Mouse (Mus musculus) cerebellum, adult 2 months (tissue): Measurements from ENCODE around the gene Nsrp1. TPM values are rescaled to one million over a fixed set of nuclear protein-coding genes. Genes with fewer than 3 reads are reported as not detected.
"Not testable (repeated sequence)": the region's sequence is repeated elsewhere in the genome, so short reads cannot be mapped to it uniquely, and the experiment has no call there.

ENCODE experiments used
- DNase-seq, 2 experiments: peaks; one replicate each; pipeline ENCODE4 v3.0.0; 2021
- H3K27ac ChIP-seq: fragments of 200-500 bp; 2 replicates; pipeline ENCODE4 v1.5.1; 2012; ENCODE audit warnings: low read length, control low read depth, inconsistent platforms; ENCODE audit not compliant: insufficient read depth
- H3K27me3 ChIP-seq: fragments of 200-500 bp; 2 replicates; pipeline ENCODE4 v1.6.1; 2012; ENCODE audit warnings: inconsistent platforms, mild to moderate bottlenecking, low read length, moderate library complexity; ENCODE audit not compliant: control insufficient read depth, insufficient read depth
- H3K4me1 ChIP-seq: fragments of 200-500 bp; 2 replicates; pipeline ENCODE4 v1.6.1; 2011; ENCODE audit warnings: low read length; ENCODE audit not compliant: control insufficient read depth, insufficient read depth
- H3K4me3 ChIP-seq: fragments of 200-500 bp; replicated peaks from 2 replicates; pipeline ENCODE3; 2011; ENCODE audit warnings: mild to moderate bottlenecking, low read depth, low read length, control low read depth; ENCODE audit not compliant: insufficient read depth
- CTCF ChIP-seq: fragments of 200-500 bp; IDR thresholded peaks from 2 replicates; pipeline ENCODE4 v1.5.1; 2011; ENCODE audit warnings: low read depth, mild to moderate bottlenecking, control low read depth, low read length, moderate library complexity, borderline replicate concordance; ENCODE audit not compliant: insufficient read depth
- POLR2A ChIP-seq: fragments of 200-500 bp; IDR thresholded peaks from 2 replicates; pipeline ENCODE4 v1.6.1; 2011; ENCODE audit warnings: low read length, control low read depth, borderline replicate concordance; ENCODE audit not compliant: insufficient read depth
- WGBS: fragments of 180-500 bp; shearing (Covaris S2); methylation state at CpG from one replicate; pipeline ENCODE4 v1.1.7; 2018; 5-methylcytosine and 5-hydroxymethylcytosine counted together
- polyA plus RNA-seq: library from polyadenylated mRNA; depleted of rRNA; stranded (reverse); fragments of >200 nt; gene quantifications from 2 replicates; pipeline ENCODE4 v1.2.3, GENCODE M21; 2012

Gene Nsrp1
- polyA plus RNA-seq, 1 experiment = 11.8 TPM

DNA sequence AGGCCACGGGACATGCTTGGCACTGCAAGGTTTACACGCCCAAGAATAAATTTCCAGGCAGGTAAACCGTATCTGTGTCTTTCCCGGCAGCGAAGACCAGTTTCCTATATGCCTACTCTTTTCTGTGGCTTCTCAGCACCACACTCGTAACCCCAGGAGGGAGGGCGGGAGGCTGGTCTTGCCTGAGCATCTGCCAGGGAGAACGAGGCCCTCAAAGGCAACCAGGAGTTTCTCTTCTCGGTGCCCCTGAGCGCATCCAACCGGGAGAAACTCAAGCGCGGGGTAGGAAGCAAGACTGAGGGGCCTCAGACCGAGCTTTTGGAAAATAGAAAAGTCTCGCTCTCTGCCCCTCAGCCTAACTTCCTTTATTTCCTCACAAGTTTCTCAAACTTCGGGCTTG lies 443 bp downstream of the Nsrp1 start:
- 2% methylated on average over 16 of the region's 16 CpGs for WGBS
- peak overlapping the region; percentile 27; the same call in 1 of the 2 replicates for H3K27ac ChIP-seq
- DNase-seq = peak; percentile 38 to 45

DNA sequence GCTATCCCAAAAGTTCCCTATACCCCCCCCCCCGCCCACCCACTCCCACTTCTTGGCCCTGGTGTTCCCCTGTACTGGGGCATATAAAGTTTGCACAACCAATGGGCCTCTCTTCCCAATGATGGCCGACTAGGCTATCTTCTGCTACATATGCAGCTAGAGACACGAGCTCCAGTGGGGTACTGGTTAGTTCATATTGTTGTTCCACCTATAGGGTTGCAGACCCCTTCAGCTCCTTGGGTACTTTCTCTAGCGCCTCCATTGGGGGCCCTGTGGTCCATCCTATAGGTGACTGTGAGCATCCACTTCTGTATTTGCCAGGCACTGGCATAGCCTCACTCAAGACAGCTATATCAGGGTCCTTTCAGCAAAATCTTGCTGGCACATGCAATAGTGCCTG lies 904 bp downstream of the Nsrp1 start:
- H3K4me1 ChIP-seq, H3K27ac ChIP-seq: not testable (repeated sequence)
- 42% methylated on average over 4 of the region's 4 CpGs for WGBS

More for the DNA sequence above, 443 bp downstream of the Nsrp1 start:
- TF ChIP-seq POLR2A (no peak), CTCF (no peak)
- Histone ChIP-seq H3K4me1 (no peaks in the 10 kb centered on the region), H3K4me3 (peak overlapping the region; percentile 82), H3K27me3 (no peaks in the 10 kb centered on the region)

GRCm38 (mm10) chr11:77070721-77071120 lies 7.5 kb downstream of the Nsrp1 start:
- Histone ChIP-seq H3K4me1 (no peaks in the 10 kb centered on the region), H3K27ac (no peak overlapping the region), H3K27me3 (no peaks in the 10 kb centered on the region), H3K4me3 (no peak overlapping the region)
- DNase-seq = peak in 1 of 2 experiments; percentile 14
- WGBS = 66% methylated on average over 4 of the region's 4 CpGs
- TF ChIP-seq POLR2A (no peak), CTCF (peak; percentile 26; the same call in 1 of the 2 replicates)

More for the DNA sequence above, 904 bp downstream of the Nsrp1 start:
- not testable (repeated sequence) for DNase-seq, H3K27me3 ChIP-seq
- peak overlapping the region; percentile 82 for H3K4me3 ChIP-seq

GRCm38 (mm10) chr11:77068825-77069224 lies 9.4 kb downstream of the Nsrp1 start:
- Histone ChIP-seq H3K4me1 (no peaks in the 10 kb centered on the region), H3K27ac (no peak overlapping the region), H3K4me3 (no peak overlapping the region), H3K27me3 (no peaks in the 10 kb centered on the region)
- no peak for TF ChIP-seq POLR2A
- no peak for TF ChIP-seq CTCF
- no peak for DNase-seq
- 87% methylated on average over 4 of the region's 4 CpGs for WGBS

DNA sequence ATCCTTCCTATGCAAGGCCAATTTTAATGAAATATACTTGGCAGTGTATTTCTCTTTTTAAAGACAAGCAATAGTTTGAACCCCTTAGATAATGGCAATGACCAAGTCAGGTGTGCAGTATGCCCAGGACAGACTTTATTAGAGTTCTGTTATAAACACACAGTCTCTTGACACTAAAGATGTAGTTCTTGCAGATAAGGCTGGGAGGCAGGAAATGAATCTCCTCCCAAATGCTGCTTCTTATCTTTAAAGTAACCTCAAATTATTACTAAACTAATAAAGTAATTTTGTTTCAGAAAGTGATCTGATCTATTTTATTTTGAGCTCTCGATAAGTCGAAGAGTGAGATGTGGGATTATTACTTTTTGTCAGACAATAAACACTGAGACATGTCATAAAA lies 14.8 kb downstream of the Nsrp1 start:
- TF ChIP-seq POLR2A (no peak), CTCF (no peak)
- no peak overlapping the region for H3K27ac ChIP-seq
- H3K4me3 ChIP-seq = no peak overlapping the region
- H3K27me3 ChIP-seq = no peaks in the 10 kb centered on the region
- WGBS = 94% methylated on average over 2 of the region's 2 CpGs
- no peaks in the 10 kb centered on the region for H3K4me1 ChIP-seq
- DNase-seq = no peak

- no peak overlapping the region for H3K4me3 ChIP-seq
- no peaks in the 10 kb centered on the region for H3K27me3 ChIP-seq
- H3K4me1 ChIP-seq = no peaks in the 10 kb centered on the region
- 43% methylated on average over 5 of the region's 5 CpGs for WGBS
- no peak overlapping the region for H3K27ac ChIP-seq
- no peak for DNase-seq
- TF ChIP-seq POLR2A = no peak
Measured at GRCm38 (mm10) chr11:77061951-77062350, 16.3 kb downstream of the Nsrp1 start.

DNA sequence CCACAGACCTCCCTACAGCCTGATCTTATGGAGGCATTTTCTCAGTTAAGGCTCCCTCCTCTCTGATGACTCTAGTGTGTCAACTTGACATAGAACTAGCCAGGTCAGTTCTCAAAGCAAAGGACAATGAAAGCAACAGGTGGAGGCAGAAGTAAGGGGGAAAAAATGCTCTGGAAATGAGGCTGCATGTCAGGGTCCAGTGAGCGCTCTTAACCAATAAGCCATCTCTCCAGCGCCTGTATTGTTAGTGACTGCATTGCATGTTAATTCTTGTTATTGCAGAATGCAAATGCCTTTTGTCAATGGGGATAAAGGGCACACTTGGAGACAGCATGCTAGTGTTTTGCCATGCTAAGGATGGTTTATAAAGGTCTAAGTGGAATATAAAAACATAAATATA lies 35.4 kb downstream of the Nsrp1 start:
- WGBS = 70% methylated on average over 2 of the region's 2 CpGs

GRCm38 (mm10) chr11:77041891-77042290 lies 36.3 kb downstream of the Nsrp1 start:
- WGBS = 80% methylated on average over 4 of the region's 4 CpGs
- Histone ChIP-seq H3K27ac (no peak overlapping the region), H3K4me3 (no peak overlapping the region), H3K27me3 (no peaks in the 10 kb centered on the region), H3K4me1 (no peaks in the 10 kb centered on the region)
- TF ChIP-seq POLR2A (no peak), CTCF (no peak)
- no peak for DNase-seq

More for the DNA sequence above, 35.4 kb downstream of the Nsrp1 start:
- TF ChIP-seq POLR2A (no peak), CTCF (no peak)
- no peaks in the 10 kb centered on the region for H3K27me3 ChIP-seq
- DNase-seq = no peak
- no peaks in the 10 kb centered on the region for H3K4me1 ChIP-seq
- no peak overlapping the region for H3K27ac ChIP-seq
- no peak overlapping the region for H3K4me3 ChIP-seq
